Mouse (Mus musculus) bone marrow macrophage, adult 2 months (primary cell): ENCODE data around the gene Hmgcl. TPM values are rescaled to one million over a fixed set of nuclear protein-coding genes. Genes with fewer than 3 reads are reported as not detected.

Experiments
- H3K27ac ChIP-seq: 2 replicates; pipeline ENCODE4 v1.5.1; 2012; ENCODE audit warnings: low read depth, low read length; ENCODE audit not compliant: insufficient read depth
- H3K4me1 ChIP-seq: 2 replicates; pipeline ENCODE4 v1.6.1; 2012; ENCODE audit warnings: low read length; ENCODE audit not compliant: control insufficient read depth, insufficient read depth
- H3K4me3 ChIP-seq: 2 replicates; pipeline ENCODE4 v1.5.1; 2012; ENCODE audit warnings: mild to moderate bottlenecking, low read length, moderate library complexity; ENCODE audit not compliant: insufficient read depth
- CTCF ChIP-seq: IDR thresholded peaks from 2 replicates; pipeline ENCODE4 v1.5.1; 2012; ENCODE audit warnings: low read depth, mild to moderate bottlenecking, low read length, moderate library complexity
- POLR2A ChIP-seq: IDR thresholded peaks from 2 replicates; pipeline ENCODE4 v1.6.1; 2012; ENCODE audit warnings: mild to moderate bottlenecking, low read depth, low read length, borderline replicate concordance
- polyA plus RNA-seq: library from polyadenylated mRNA; stranded (reverse); fragments of >200 nt; gene quantifications from 2 replicates; pipeline ENCODE4 v1.2.4, GENCODE M21; 2012; ENCODE audit not compliant: missing spikeins, insufficient read depth, insufficient read length

Hmgcl gene
- polyA plus RNA-seq, 1 experiment, result 99.8 TPM

DNA sequence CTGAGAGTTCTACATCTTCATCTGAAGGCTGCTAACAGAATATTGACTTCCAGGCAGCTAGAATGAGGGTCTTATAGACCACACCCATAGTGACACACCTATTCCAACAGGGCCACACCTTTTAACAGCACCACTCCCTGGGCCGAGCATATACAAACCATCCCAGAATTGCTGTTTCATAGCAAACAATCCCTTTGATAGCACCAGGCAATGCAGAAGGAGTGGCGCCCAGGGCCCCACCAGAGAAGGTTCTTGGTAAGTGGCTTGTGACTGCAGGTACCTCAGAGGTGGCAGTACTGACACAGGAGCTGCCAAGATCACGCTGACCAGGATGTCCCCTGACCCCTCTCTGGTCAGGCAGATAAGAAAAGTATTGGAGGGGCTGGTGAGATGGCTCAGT lies 6.9 kb downstream of the Hmgcl start:
- H3K27ac ChIP-seq, result no peak overlapping the region
- H3K4me1 ChIP-seq, result peaks cover 15% of the 10 kb centered on the region
- no peak for TF ChIP-seq CTCF
- no peak for TF ChIP-seq POLR2A
- no peak overlapping the region for H3K4me3 ChIP-seq

DNA sequence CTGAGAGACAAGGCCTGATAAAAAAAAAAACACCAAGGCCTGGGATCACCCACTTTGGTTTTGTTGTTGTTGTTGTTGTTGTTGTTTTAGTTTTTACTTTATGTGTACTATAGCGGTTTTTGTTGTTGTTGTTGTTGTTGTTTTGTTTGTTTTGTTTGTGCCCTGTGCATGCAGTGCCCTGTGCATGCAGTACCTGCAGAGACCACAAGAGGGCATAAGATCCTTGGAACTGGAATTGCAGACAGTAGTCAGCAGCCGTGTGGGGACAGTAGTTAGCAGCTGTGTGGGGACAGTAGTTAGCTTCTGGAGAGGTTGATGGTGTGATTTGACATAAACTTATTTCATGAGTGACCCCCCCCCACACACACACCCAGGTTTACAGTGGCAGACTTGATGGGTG lies 8.0 kb downstream of the Hmgcl start:
- Histone ChIP-seq H3K4me3 (no peak overlapping the region), H3K27ac (no peak overlapping the region), H3K4me1 (peaks cover 8% of the 10 kb centered on the region)
- TF ChIP-seq CTCF (peak; percentile 88), POLR2A (no peak)

DNA sequence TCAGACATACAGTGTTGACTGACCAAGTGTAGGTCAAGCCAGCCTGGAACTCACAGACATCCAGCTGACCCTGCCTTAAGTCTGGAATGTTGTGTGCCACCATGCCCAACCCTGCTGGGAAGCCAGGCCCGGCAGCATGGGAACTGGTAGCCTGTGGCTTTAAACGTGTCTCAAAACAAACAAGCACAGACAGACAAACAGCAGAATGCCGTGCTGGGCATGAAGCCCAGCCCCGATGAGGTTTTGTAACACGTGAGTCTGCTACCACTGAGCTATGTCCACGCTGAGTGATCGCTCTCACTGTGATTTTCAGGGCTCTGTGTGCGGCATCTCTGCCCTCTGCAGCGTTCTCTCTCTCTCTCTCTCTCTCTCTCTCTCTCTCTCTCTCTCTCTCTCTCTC lies 9.6 kb downstream of the Hmgcl start:
- Histone ChIP-seq H3K27ac (no peak overlapping the region), H3K4me1 (no peaks in the 10 kb centered on the region), H3K4me3 (no peak overlapping the region)
- TF ChIP-seq CTCF (no peak), POLR2A (no peak)

DNA sequence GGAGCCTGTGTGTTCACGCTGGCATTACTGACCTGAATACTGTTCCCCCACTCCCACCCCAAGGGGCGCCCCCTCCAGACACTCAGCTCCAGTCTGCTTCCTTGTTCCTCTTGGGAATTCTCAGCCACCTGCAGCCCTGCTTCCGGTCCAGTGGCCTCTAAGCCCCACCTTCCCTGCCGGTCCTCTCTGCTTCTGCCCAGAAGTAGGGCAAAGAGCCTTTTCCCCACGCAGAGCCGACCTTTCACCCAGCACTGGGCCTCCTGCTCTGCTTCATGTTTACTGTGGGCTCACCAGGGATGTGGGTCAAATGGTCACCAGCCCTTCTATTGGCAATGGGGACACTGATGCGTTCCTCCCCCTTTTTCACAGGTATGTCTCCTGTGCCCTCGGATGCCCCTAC lies 12.1 kb downstream of the Hmgcl start:
- TF ChIP-seq POLR2A, result no peak
- Histone ChIP-seq H3K4me3 (no peak overlapping the region), H3K27ac (no peak overlapping the region), H3K4me1 (peaks cover 2% of the 10 kb centered on the region; the same call in 1 of the 2 replicates)

DNA sequence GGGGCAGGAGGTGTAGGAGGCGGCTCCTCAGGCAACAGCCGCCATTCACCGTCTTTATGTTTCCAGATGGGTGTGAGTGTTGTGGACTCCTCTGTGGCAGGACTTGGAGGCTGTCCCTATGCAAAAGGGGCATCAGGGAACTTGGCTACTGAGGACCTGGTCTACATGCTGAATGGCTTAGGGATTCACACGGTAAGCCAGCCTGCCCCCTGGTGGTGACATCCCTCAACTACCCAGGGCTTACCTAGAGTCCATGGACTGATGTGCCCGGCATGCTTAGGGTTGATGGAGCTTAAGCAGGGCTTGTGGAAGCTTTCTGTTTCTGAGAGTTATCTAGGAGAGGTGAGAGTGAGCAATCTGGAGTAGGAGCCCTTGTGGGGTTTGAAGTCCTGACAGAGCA lies 14.5 kb downstream of the Hmgcl start:
- Histone ChIP-seq H3K4me1 (peaks cover 9% of the 10 kb centered on the region), H3K27ac (no peak overlapping the region), H3K4me3 (no peak overlapping the region)
- TF ChIP-seq CTCF (peak; percentile 56; the same call in 1 of the 2 replicates), POLR2A (no peak)

DNA sequence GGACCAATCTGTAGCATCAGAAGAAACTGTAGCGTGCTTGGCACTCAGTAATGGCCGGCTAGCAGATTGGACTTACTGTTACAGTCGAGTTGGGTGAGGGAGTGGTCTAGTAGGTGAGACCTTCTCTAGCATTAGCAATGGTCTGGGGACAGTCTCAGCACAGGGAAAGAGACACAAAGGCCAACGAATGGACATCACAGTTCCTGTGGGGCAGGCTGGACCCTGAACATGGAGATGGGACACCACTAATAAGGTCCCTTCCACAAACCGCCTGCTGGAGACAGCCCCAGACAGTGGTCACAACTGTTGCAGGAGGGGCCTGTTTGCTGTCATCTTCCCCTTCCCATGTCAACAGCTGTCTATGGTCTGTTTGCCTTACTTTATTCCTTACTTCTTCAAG lies 15.5 kb downstream of the Hmgcl start:
- no peak overlapping the region for H3K4me3 ChIP-seq
- TF ChIP-seq CTCF, result no peak
- no peak for TF ChIP-seq POLR2A
- peaks cover 9% of the 10 kb centered on the region for H3K4me1 ChIP-seq

DNA sequence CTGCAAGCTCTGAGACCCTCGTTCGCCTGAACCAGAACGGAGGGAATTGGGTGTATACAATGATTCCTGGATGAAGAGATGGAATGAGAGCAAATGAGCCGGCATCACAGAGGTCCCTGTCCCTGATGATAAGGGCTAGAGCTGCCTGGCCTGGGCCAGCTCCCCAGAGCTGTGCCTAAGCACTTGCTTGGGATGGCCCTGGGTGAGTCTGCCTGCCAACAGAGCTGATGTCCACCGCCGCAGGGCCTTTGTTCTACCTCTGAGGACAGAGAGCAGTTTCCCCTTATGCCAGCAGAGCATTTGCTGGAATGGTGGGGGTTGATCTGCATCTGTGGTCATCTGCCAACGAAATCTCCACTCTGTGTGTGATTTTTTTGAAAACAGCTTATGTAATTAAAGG lies 15.9 kb downstream of the Hmgcl start:
- Histone ChIP-seq H3K27ac (no peak overlapping the region), H3K4me1 (peaks cover 9% of the 10 kb centered on the region), H3K4me3 (no peak overlapping the region)
- TF ChIP-seq CTCF, result no peak
- TF ChIP-seq POLR2A, result no peak

More for the DNA sequence above, 15.5 kb downstream of the Hmgcl start:
- H3K27ac ChIP-seq, result no peak overlapping the region

DNA sequence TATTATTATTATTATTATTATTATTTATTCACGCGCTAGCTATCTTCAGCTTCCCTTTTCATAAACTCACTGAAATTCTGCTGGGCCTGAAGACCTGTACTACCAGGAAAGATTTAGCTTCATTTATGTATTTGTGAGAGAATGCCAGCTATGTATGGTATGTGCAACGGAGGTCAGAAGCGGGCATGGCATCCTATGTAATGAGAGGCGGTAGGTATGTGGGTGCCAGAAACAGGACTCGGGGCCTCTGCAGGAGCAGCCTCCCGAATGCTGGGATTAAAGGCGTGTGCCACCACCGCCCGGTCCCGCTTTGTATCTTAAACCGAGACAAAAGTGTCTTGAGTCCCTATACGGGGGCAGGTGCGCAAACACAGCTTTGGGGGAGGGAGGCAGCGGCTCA lies 16.7 kb downstream of the Hmgcl start:
- peaks cover 9% of the 10 kb centered on the region for H3K4me1 ChIP-seq
- H3K4me3 ChIP-seq, result peak overlapping the region; percentile 75
- peak overlapping the region; percentile 71 for H3K27ac ChIP-seq
- TF ChIP-seq CTCF (no peak), POLR2A (no peak)

DNA sequence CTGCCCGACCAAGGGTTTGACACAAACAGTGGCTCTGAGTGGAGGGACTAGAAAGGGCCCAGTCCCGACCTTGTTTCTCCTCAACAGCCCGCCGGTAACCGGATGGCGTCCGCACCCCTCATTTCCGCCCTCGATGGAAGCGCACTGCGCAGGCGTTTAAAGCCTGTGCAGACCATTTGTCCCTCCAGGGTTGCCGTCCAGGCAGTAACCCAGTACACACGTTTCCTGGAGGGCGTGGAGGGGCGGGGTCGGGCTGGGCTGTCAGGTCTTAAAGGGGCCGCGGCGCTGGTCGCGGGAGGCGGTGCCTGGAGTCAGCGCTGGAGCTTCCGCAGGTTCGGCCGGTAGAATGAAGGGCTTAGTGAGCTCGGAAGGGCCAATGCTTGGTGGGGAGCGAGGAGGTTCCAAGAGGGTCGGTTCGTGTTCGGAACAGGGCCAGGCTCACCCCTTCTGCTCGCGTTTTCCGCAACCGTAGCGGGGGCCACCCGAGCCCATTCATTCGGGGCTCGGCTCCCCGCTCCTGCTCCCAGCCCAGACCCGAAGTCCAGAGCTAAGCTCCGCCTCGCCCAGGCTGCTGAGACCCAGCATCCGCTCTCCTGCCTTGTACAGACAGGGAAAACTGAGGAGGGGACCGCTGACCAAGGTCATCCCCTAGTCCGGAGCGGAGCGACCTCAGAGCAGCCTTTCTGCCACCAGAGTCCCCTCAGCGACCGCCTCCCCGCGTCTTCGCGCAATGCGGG lies 17.4 kb downstream of the Hmgcl start, which contains the start of gene Gale:
TSS of gene Gale (plus strand) at position 271 of the 737 bp plus-strand sequence.
- TF ChIP-seq CTCF, result no peak
- no peak for TF ChIP-seq POLR2A
- Histone ChIP-seq H3K4me3 (peak within 1 kb of the TSS; percentile 75), H3K4me1 (peaks cover 9% of the 10 kb centered on the region), H3K27ac (peak within 1 kb of the TSS; percentile 71)

DNA sequence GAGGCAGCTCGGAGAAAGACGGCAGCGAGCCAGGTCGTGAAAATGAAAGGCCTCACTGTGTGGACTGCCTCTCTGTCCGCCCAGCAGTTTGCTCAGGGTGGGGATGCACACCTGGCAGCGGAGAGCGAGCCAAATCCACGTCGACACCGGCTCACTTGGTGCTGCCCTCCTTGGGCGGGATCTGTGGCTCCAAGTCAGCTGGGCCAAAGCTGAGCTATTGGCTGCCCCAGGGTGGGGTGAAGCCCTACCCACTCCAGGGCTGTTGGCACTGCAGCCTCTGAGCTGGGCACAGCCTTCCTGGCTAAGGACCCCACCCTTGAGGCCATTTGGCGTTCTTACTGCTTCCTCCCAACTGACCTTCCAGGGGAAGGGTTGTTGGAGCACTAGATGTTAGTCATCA lies 18.2 kb downstream of the Hmgcl start:
- H3K27ac ChIP-seq, result peak overlapping the region; percentile 38
- TF ChIP-seq CTCF, result no peak
- TF ChIP-seq POLR2A, result no peak

More for the DNA sequence above, 18.2 kb downstream of the Hmgcl start:
- H3K4me1 ChIP-seq, result peaks cover 9% of the 10 kb centered on the region
- H3K4me3 ChIP-seq, result peak overlapping the region; percentile 75
